Mouse (Mus musculus) erythroblast, embryonic 14.5 days (primary cell): ENCODE measurements around the gene Ramp2.

ENCODE experiments used
- GATA1 ChIP-seq: IDR thresholded peaks from 2 replicates; pipeline ENCODE4 v1.6.1; 2012; ENCODE audit warnings: low read length, inconsistent platforms, mixed read lengths
- TAL1 ChIP-seq: IDR thresholded peaks from 3 replicates; pipeline ENCODE4 v1.6.1; 2012; ENCODE audit warnings: low read length, inconsistent platforms, mixed read lengths

DNA sequence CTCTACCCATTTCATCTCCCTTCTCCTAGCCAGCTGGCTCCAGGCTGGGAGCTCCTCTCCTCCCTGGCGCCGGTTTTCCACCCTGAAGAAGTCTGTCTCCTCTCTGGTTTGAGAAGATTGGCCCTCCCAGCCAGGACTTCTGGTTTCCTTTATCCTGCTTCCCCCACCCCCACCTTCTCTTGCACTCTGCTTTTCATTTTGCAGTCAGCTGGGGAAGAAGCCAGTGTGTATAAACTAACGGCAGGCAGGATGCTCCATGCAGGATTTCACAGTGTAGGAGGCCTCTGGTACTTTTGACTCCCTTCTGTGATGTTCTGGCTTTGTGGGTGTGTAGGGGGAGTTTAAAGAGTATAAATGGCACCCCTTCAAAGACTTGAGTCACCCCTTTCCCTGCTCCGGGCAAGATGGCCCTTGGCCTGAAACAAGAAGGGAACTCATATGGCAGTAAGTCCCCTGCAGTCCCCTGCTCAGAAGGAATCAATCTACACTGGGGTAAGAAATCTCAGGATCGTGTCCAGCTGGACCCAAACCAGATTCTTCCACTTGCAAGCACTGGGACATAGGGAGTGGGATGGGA is 7.7 kb upstream of the Ramp2 start:
- TF ChIP-seq GATA1 (no peak), TAL1 (no peak)
